Mouse (Mus musculus): ENCODE data around the gene Gatc. TPM values are rescaled to one million over a fixed set of nuclear protein-coding genes. Genes with fewer than 3 reads are reported as not detected.

Gatc gene
- polyA plus RNA-seq, 1 experiment from 2014 or later: 27.3 TPM

- no peaks in the 10 kb centered on the region for H3K9me3 ChIP-seq
- no peak overlapping the region for H3K4me3 ChIP-seq (replicated peaks)
- no peak overlapping the region for H3K4me2 ChIP-seq
- H3K36me3 ChIP-seq: no peaks in the 10 kb centered on the region
- ATAC-seq (ENCODE audit: insufficient number of reproducible peaks, insufficient read depth, low FRiP score, low TSS enrichment, low read depth): no peak
- H3K9ac ChIP-seq (replicated peaks): no peak overlapping the region
- peaks cover 9% of the 10 kb centered on the region for H3K4me1 ChIP-seq (replicated peaks)
- H3K27me3 ChIP-seq: peaks cover 8% of the 10 kb centered on the region
- no peak overlapping the region for H3K27ac ChIP-seq
- 88% methylated on average over 8 of the region's 8 CpGs for WGBS
These were observed 18.5 kb upstream of the Gatc start for GRCm38 (mm10) chr5:115359438-115359837.

- WGBS: 2% methylated on average over 12 of the region's 12 CpGs
- 0 out of 2 replicates have a peak, but pooled peaks have one; percentile 35 for ATAC-seq (ENCODE audit: insufficient number of reproducible peaks, insufficient read depth, low FRiP score, low TSS enrichment, low read depth)
- H3K4me3 ChIP-seq (replicated peaks): no peak overlapping the region
- peaks cover 9% of the 10 kb centered on the region for H3K4me1 ChIP-seq (replicated peaks)
- H3K4me2 ChIP-seq: no peak overlapping the region
- no peaks in the 10 kb centered on the region for H3K36me3 ChIP-seq
- no peak overlapping the region for H3K9ac ChIP-seq (replicated peaks)
- H3K9me3 ChIP-seq: no peaks in the 10 kb centered on the region
- peaks cover 8% of the 10 kb centered on the region for H3K27me3 ChIP-seq
- no peak overlapping the region for H3K27ac ChIP-seq
These were observed 17.9 kb upstream of the Gatc start for GRCm38 (mm10) chr5:115358872-115359271.

GRCm38 (mm10) chr5:115355070-115355469 is 14.1 kb upstream of the Gatc start:
- no peak overlapping the region for H3K4me3 ChIP-seq (replicated peaks)
- no peak overlapping the region for H3K27ac ChIP-seq
- no peaks in the 10 kb centered on the region for H3K36me3 ChIP-seq
- H3K4me2 ChIP-seq: no peak overlapping the region
- WGBS: 70% methylated on average over 13 of the region's 13 CpGs
- no peak for ATAC-seq (ENCODE audit: insufficient number of reproducible peaks, insufficient read depth, low FRiP score, low TSS enrichment, low read depth)
- no peak overlapping the region for H3K9ac ChIP-seq (replicated peaks)
- H3K4me1 ChIP-seq (replicated peaks): peaks cover 3% of the 10 kb centered on the region; the same call in 1 of the 2 replicates
- no peaks in the 10 kb centered on the region for H3K27me3 ChIP-seq
- 0 out of 2 replicates have a peak, but pooled peaks cover 5% of the 10 kb centered on the region for H3K9me3 ChIP-seq

DNA sequence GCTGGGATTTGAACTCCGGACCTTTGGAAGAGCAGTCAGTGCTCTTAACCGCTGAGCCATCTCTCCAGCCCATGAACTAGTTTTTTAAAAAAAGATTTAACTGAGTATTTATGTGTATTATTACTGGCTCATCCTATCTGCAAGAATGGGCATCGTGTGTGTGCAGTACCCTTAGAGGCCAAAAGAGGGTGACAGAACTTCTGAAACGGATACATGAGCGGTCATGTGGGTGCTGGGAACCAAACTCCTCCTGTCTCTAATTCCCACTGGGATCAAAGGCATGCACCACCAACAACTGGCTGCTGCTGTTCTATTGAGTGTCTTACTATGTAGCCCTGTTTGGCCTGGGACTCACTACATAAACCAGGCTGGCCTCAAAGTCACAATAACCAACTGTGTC is 10.4 kb upstream of the Gatc start:
- 74% methylated on average over 5 of the region's 5 CpGs for WGBS
- ATAC-seq (ENCODE audit: insufficient number of reproducible peaks, insufficient read depth, low FRiP score, low TSS enrichment, low read depth): no peak
- H3K27me3 ChIP-seq: no peaks in the 10 kb centered on the region

DNA sequence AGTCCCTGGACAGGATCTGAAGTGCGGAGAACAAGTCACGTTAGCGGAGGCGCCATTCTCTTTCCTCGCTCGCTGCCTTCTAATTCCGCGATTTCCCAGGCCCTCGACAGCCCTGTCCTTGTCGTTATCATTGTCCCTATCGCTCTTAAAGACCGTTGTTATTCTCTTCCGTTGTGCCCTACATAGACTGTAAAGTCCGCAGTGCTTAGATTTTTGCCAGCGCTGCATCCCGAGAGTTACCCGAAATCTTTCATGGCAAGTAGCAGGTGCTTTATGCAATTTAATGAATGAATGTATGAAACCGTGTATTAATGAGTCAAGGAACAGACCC is 8.2 kb upstream of the Gatc start:
- peak; percentile 5 for ATAC-seq (ENCODE audit: insufficient number of reproducible peaks, insufficient read depth, low FRiP score, low TSS enrichment, low read depth)
- Histone ChIP-seq H3K27ac (peak overlapping the region; percentile 78), H3K9ac (replicated peaks) (peak overlapping the region; percentile 83), H3K36me3 (peaks cover 27% of the 10 kb centered on the region), H3K4me1 (replicated peaks) (peaks cover 15% of the 10 kb centered on the region), H3K4me2 (peak overlapping the region; percentile 96), H3K4me3 (replicated peaks) (peak overlapping the region; percentile 93), H3K9me3 (0 out of 2 replicates have a peak, but pooled peaks cover 5% of the 10 kb centered on the region), H3K27me3 (no peaks in the 10 kb centered on the region)
- WGBS: under 1% methylated on average over 18 of the region's 18 CpGs

More for the DNA sequence above, 10.4 kb upstream of the Gatc start:
- 0 out of 2 replicates have a peak, but pooled peaks cover 5% of the 10 kb centered on the region for H3K9me3 ChIP-seq
- no peak overlapping the region for H3K27ac ChIP-seq
- peaks cover 15% of the 10 kb centered on the region for H3K4me1 ChIP-seq (replicated peaks)
- H3K4me2 ChIP-seq: no peak overlapping the region
- no peak overlapping the region for H3K4me3 ChIP-seq (replicated peaks)
- H3K36me3 ChIP-seq: peaks cover 6% of the 10 kb centered on the region; the same call in 1 of the 2 replicates
- H3K9ac ChIP-seq (replicated peaks): no peak overlapping the region

- Histone ChIP-seq H3K4me2 (peak within 1 kb of the TSS; percentile 96), H3K36me3 (peaks cover 32% of the 10 kb centered on the region), H3K9me3 (0 out of 2 replicates have a peak, but pooled peaks cover 5% of the 10 kb centered on the region), H3K4me1 (replicated peaks) (peaks cover 15% of the 10 kb centered on the region), H3K4me3 (replicated peaks) (peak within 1 kb of the TSS; percentile 93), H3K9ac (replicated peaks) (peak within 1 kb of the TSS; percentile 83), H3K27ac (peak within 1 kb of the TSS; percentile 78), H3K27me3 (no peaks in the 10 kb centered on the region)
- ATAC-seq (ENCODE audit: insufficient number of reproducible peaks, insufficient read depth, low FRiP score, low TSS enrichment, low read depth): peak; percentile 80
- WGBS: under 1% methylated on average over 71 of the region's 74 CpGs
These were observed 7.7 kb upstream of the Gatc start, which contains the start of gene Cox6a1 for GRCm38 (mm10) chr5:115348546-115349224. Gene Cox6a1, minus strand, starts transcription at chr5:115348981.

- Histone ChIP-seq H3K9ac (replicated peaks) (no peak overlapping the region), H3K27me3 (no peaks in the 10 kb centered on the region), H3K4me1 (replicated peaks) (peaks cover 15% of the 10 kb centered on the region), H3K36me3 (peaks cover 43% of the 10 kb centered on the region), H3K4me3 (replicated peaks) (peak overlapping the region; percentile 93), H3K27ac (no peak overlapping the region), H3K9me3 (0 out of 2 replicates have a peak, but pooled peaks cover 5% of the 10 kb centered on the region), H3K4me2 (peak overlapping the region; percentile 96)
- ATAC-seq (ENCODE audit: insufficient number of reproducible peaks, insufficient read depth, low FRiP score, low TSS enrichment, low read depth): no peak
- WGBS: under 1% methylated on average over 5 of the region's 5 CpGs
These were observed 6.6 kb upstream of the Gatc start for GRCm38 (mm10) chr5:115347564-115347963.

DNA sequence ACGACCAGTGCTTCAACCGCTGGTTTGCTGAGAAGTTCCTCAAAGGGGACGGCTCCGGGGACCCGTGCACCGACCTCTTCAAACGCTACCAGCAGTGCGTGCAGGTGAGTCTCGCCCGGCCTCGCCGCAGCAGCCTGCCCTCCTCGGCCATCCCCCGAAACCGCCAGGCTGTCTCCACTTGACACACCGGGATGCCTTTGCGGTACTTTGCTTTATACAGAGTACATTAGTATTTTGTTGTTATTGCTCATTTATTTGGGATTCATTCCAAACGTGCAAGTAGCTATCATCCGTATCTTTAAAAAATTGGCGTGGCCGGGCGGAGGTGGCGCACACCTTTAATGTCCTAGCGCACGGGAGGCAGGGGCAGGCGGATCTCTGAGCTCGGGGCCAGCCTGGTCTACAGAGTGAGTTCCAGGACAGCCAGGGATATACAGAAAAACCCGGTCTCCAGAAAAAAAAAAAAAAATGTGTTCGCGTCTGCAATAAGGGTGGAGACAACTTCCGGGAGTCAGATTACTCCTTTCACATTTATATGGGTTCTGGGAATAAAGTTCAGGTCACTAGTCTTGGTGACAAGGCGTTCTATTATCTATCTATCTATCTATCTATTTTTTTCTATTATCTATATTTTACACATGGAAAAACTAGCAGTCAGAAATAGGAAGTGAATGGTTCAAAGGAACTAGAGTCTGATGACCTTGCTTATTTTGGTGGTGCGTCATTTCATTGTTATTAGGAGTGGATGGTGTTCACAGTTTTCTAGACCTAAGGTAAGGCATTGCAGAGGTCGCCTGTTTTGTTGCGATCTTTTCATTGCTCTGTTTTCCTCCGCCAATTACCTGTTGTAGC is 562 bp upstream of the Gatc start:
- ATAC-seq (ENCODE audit: insufficient number of reproducible peaks, insufficient read depth, low FRiP score, low TSS enrichment, low read depth): peak; percentile 30; the same call in 1 of the 2 replicates
- peak overlapping the region; percentile 78 for H3K4me2 ChIP-seq
- no peaks in the 10 kb centered on the region for H3K27me3 ChIP-seq
- no peaks in the 10 kb centered on the region for H3K9me3 ChIP-seq
- H3K4me1 ChIP-seq (replicated peaks): peaks cover 20% of the 10 kb centered on the region
- 13% methylated on average over 36 of the region's 36 CpGs for WGBS
- H3K27ac ChIP-seq: 0 out of 2 replicates have a peak overlapping the region, but pooled peaks have one; percentile 7
- H3K4me3 ChIP-seq (replicated peaks): peak overlapping the region; percentile 87
- H3K9ac ChIP-seq (replicated peaks): peak overlapping the region; percentile 89
- peaks cover 47% of the 10 kb centered on the region for H3K36me3 ChIP-seq

GRCm38 (mm10) chr5:115340007-115340406 is 971 bp downstream of the Gatc start:
- Histone ChIP-seq H3K4me2 (peak overlapping the region; percentile 78), H3K4me1 (replicated peaks) (peaks cover 20% of the 10 kb centered on the region), H3K36me3 (peaks cover 48% of the 10 kb centered on the region), H3K9ac (replicated peaks) (no peak overlapping the region; the same call in 1 of the 2 replicates), H3K27me3 (no peaks in the 10 kb centered on the region), H3K9me3 (no peaks in the 10 kb centered on the region), H3K4me3 (replicated peaks) (peak overlapping the region; percentile 87), H3K27ac (no peak overlapping the region)
- WGBS: 25% methylated on average over 7 of the region's 7 CpGs
- ATAC-seq (ENCODE audit: insufficient number of reproducible peaks, insufficient read depth, low FRiP score, low TSS enrichment, low read depth): no peak

- H3K9me3 ChIP-seq: no peaks in the 10 kb centered on the region
- H3K4me2 ChIP-seq: no peak overlapping the region
- H3K4me1 ChIP-seq (replicated peaks): peaks cover 13% of the 10 kb centered on the region
- H3K36me3 ChIP-seq: peaks cover 75% of the 10 kb centered on the region
- no peak overlapping the region for H3K27ac ChIP-seq
- H3K27me3 ChIP-seq: no peaks in the 10 kb centered on the region
- ATAC-seq (ENCODE audit: insufficient number of reproducible peaks, insufficient read depth, low FRiP score, low TSS enrichment, low read depth): no peak
- H3K4me3 ChIP-seq (replicated peaks): no peak overlapping the region
- H3K9ac ChIP-seq (replicated peaks): no peak overlapping the region
- 88% methylated on average over 3 of the region's 3 CpGs for whole genome bisulfite sequencing
These were observed 7.4 kb downstream of the Gatc start for GRCm38 (mm10) chr5:115333626-115334025.

DNA sequence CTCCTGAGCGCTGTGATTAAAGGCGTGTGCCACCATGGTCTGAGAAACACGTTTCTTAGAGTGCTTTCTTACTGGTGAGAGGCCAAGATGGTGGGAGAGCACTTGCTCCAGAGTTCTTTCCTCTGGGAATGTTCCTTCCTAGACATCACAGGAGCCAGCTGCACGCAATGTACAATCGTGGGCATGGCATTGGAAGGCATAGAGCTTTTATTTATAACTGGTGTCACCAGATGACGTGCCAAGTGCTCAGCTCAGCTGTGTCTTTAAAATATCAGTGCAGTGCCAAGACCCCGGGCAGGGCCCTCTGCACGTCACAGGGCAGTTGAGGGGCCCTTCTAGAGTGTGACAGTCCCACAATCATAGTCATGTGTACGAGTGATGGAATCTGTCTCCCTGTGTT is 10.0 kb downstream of the Gatc start:
- Histone ChIP-seq H3K4me3 (replicated peaks) (no peak overlapping the region), H3K27me3 (no peaks in the 10 kb centered on the region), H3K9ac (replicated peaks) (no peak overlapping the region), H3K4me1 (replicated peaks) (peaks cover 23% of the 10 kb centered on the region), H3K4me2 (no peak overlapping the region), H3K36me3 (peaks cover 66% of the 10 kb centered on the region), H3K9me3 (no peaks in the 10 kb centered on the region), H3K27ac (no peak overlapping the region)
- WGBS: 91% methylated on average over 9 of the region's 9 CpGs
- no peak for ATAC-seq (ENCODE audit: insufficient number of reproducible peaks, insufficient read depth, low FRiP score, low TSS enrichment, low read depth)

All from limb, embryonic 12.5 days (tissue).